Mouse (Mus musculus) forebrain, embryonic 13.5 days (tissue): ENCODE measurements around the gene Col25a1. TPM values are rescaled to one million over a fixed set of nuclear protein-coding genes. Genes with fewer than 3 reads are reported as not detected.

Experiments used
- ATAC-seq: fragments of 200-750 bp; cut with Nextera tagmentation; 2 replicates; pipeline ENCODE4 v1.8.0; 2017
- H3K27ac ChIP-seq: fragments of 300-500 bp; sonication (generic); 2 replicates; pipeline ENCODE4 v1.5.1; 2015; ENCODE audit warnings: inconsistent platforms, mild to moderate bottlenecking, moderate library complexity
- H3K27me3 ChIP-seq: fragments of 300-500 bp; sonication (generic); 2 replicates; pipeline ENCODE4 v1.6.1; 2015; ENCODE audit warnings: mild to moderate bottlenecking, inconsistent platforms
- H3K36me3 ChIP-seq: fragments of 300-500 bp; sonication (generic); 2 replicates; pipeline ENCODE4 v1.6.1; 2015; ENCODE audit warnings: mild to moderate bottlenecking, inconsistent platforms; ENCODE audit not compliant: poor library complexity, severe bottlenecking
- H3K4me1 ChIP-seq: fragments of 300-500 bp; sonication (generic); 2 replicates; pipeline ENCODE4 v1.6.1; 2015; ENCODE audit warnings: inconsistent platforms
- H3K4me2 ChIP-seq: fragments of 300-500 bp; sonication (generic); 2 replicates; pipeline ENCODE4 v1.6.1; 2015; ENCODE audit warnings: inconsistent platforms, mild to moderate bottlenecking, moderate library complexity
- H3K4me3 ChIP-seq: fragments of 300-500 bp; sonication (generic); 2 replicates; pipeline ENCODE4 v1.5.1; 2015; ENCODE audit warnings: mild to moderate bottlenecking, inconsistent platforms
- H3K9ac ChIP-seq: fragments of 300-500 bp; sonication (generic); 2 replicates; pipeline ENCODE4 v1.6.1; 2015; ENCODE audit warnings: mild to moderate bottlenecking, inconsistent platforms
- H3K9me3 ChIP-seq: fragments of 300-500 bp; sonication (generic); replicated peaks from 2 replicates; pipeline ENCODE4 v1.6.1; 2016; ENCODE audit warnings: inconsistent platforms
- WGBS: fragments of 180-500 bp; shearing (Covaris S2); methylation state at CpG from one replicate; pipeline ENCODE4 v1.1.7; 2015; 5-methylcytosine and 5-hydroxymethylcytosine counted together
- polyA plus RNA-seq: library from polyadenylated mRNA; unstranded; fragments of >200 nt; fragmentation: Nextera tagmentation; extraction: Ambion mirVana; gene quantifications from 2 replicates; pipeline ENCODE4 v1.2.1, GENCODE M21; 2015

Gene Col25a1
- 2.2 and 2.8 TPM in 2 replicates for polyA plus RNA-seq

DNA sequence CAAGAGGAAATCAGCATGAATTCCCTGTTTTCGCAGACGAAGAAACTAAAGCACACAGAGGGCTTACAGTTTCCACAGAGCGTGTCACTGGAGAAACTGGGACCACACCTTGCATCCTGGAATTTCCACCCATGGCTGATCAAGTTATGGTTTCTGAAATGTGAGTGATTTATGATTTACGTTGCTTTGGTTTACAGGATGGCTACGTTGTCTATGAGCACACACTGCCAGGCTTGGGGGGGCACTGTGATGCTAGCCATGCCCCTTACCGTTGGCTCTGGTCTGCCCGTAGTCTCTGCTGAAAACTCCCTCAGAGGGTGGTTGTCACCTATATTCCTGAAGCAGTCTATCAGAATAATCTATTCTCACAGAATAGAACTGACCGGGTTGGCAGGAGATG is at the start of gene Col25a1:
Gene Col25a1 (plus strand): TSS at position 301 of the 400 bp plus-strand sequence.
- Histone ChIP-seq H3K27ac (no peak within 1 kb of the TSS), H3K4me1 (no peaks in the 10 kb centered on the region), H3K27me3 (no peaks in the 10 kb centered on the region), H3K4me2 (no peak within 1 kb of the TSS), H3K4me3 (no peak within 1 kb of the TSS), H3K9ac (no peak within 1 kb of the TSS), H3K36me3 (no peaks in the 10 kb centered on the region), H3K9me3 (no peaks in the 10 kb centered on the region)
- no peak for ATAC-seq
- 92% methylated on average over 8 of the region's 8 CpGs for WGBS

DNA sequence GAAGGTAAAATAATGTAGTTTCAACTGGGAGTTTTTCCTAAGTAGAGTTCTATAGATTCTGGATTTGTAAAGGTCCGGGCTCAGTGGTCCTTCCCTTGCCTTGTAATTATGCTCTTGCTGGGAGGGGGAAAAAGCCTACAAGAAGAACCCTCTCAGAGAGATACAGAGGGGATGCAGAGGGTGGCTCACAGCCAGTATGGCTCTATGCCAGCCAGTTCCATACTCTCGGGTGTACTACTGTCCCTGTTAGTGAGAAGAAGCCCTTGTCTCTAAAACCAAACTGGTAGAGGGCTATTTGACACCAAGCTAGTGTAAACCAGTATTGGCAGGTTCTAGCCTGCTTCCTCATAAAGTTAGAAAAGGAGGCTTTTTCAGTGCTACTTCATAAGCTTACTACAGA is 48.0 kb upstream of the Col25a1 start:
- 55% methylated on average over 2 of the region's 2 CpGs for WGBS
- H3K9me3 ChIP-seq = no peaks in the 10 kb centered on the region
- no peak for ATAC-seq
- H3K36me3 ChIP-seq = no peaks in the 10 kb centered on the region
- no peak overlapping the region for H3K9ac ChIP-seq
- H3K4me3 ChIP-seq = no peak overlapping the region
- no peaks in the 10 kb centered on the region for H3K4me1 ChIP-seq
- no peaks in the 10 kb centered on the region for H3K27me3 ChIP-seq
- no peak overlapping the region for H3K4me2 ChIP-seq
- no peak overlapping the region for H3K27ac ChIP-seq

DNA sequence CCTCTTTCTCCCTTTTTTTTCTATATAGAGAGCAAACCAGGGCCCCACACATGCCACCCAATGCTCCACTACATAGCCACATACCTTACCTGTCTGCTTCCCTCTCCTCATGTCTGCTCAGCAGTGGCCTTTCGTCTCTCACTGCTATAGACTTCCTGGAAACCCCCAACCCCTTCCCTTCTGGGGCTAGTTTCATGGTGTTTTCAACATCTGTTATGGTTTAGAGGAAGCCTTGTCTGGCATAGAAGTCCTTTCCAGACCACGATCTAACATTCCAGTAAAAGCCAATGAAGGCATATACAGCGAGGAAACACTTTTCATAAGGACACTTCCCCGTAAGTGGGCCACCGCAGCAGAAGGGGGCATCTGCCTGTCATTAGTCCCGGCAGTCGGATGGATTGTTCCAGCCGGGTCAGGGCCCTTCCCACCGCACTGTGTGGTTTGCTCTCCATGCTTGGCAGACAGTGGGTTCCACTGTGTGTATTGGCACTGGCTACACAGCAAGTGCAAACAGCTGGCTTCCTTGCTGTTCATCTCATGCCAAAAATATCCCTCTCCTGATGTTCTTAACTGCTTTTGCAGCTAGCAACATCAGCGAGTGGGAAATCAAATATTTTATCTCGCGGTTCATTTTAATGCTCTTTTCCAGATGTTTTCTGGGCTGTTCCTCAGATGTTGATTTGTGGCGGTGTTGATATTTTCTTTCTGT is 44.8 kb upstream of the Col25a1 start:
- Histone ChIP-seq H3K27ac (no peak overlapping the region), H3K4me2 (no peak overlapping the region), H3K9me3 (no peaks in the 10 kb centered on the region), H3K9ac (no peak overlapping the region), H3K4me3 (no peak overlapping the region), H3K36me3 (no peaks in the 10 kb centered on the region), H3K27me3 (no peaks in the 10 kb centered on the region), H3K4me1 (0 out of 2 replicates have a peak, but pooled peaks cover 5% of the 10 kb centered on the region)
- no peak for ATAC-seq
- WGBS = 87% methylated on average over 13 of the region's 13 CpGs

DNA sequence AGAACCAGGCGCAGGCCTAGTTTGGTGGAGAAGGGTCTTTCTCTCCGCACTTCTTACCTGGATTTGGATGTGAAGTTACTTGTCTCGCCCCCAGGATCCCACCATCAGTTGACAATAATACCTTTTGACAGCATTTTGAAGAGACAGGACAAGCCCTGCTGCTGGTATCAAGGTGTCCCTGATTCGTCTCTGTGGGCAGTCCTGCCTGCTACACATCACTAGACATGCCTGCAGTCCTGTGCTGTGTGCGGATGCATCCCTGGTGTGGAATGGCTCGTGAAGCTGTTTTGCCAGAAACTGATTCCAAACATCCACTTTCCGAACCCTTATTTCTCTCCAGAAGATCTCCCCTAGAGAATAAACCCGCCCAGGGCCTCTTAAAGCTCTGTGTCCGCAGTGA is 43.8 kb upstream of the Col25a1 start:
- H3K9ac ChIP-seq = no peak overlapping the region
- H3K4me2 ChIP-seq = no peak overlapping the region
- H3K27ac ChIP-seq = no peak overlapping the region
- ATAC-seq = no peak
- 0 out of 2 replicates have a peak, but pooled peaks cover 5% of the 10 kb centered on the region for H3K4me1 ChIP-seq
- no peak overlapping the region for H3K4me3 ChIP-seq
- WGBS = 84% methylated on average over 9 of the region's 9 CpGs
- no peaks in the 10 kb centered on the region for H3K9me3 ChIP-seq
- H3K36me3 ChIP-seq = no peaks in the 10 kb centered on the region
- H3K27me3 ChIP-seq = no peaks in the 10 kb centered on the region

DNA sequence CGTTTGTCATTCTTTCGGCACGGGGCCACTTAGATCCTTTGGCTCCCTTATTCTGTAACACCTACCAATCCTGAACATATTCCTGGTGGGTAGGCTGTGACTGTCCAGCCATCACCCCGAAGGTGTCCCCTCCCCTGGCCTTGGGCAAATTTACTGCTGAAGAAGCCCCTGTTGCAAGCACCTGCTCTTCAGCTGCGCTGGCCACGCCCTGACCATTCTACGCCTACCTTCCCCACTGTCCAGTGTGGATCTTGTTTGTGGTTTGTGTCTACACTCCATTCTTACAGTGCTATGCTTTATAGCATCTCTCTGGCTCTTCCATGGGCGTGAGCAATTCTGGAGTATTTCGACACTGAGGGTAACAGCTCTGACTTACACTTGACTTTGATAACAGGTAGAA is 42.6 kb upstream of the Col25a1 start:
- Histone ChIP-seq H3K9ac (no peak overlapping the region), H3K4me1 (0 out of 2 replicates have a peak, but pooled peaks cover 5% of the 10 kb centered on the region), H3K27ac (no peak overlapping the region), H3K4me2 (no peak overlapping the region), H3K9me3 (no peaks in the 10 kb centered on the region), H3K4me3 (no peak overlapping the region), H3K27me3 (no peaks in the 10 kb centered on the region), H3K36me3 (no peaks in the 10 kb centered on the region)
- ATAC-seq = no peak
- WGBS = 93% methylated on average over 9 of the region's 9 CpGs

DNA sequence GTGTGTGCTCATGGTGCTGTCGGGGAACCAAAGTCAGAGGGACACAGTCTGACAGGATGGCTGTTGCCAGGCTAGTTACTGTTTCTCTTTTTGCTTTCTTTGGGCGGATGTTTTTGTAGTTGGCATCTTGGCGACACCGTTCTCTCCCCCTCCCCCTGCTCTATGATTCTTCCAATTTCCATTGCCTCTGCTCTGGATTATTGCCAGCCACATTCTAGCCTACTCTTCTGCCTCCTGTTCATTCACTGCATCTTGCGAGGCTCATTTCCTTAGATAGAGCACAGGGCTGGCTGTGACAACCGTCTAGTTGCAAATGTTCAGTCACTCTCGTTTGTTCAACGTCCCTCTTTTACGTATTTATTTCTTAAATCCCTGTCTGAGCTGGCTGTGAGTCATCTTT is 40.8 kb upstream of the Col25a1 start:
- Histone ChIP-seq H3K36me3 (no peaks in the 10 kb centered on the region), H3K4me3 (no peak overlapping the region), H3K9me3 (no peaks in the 10 kb centered on the region), H3K27ac (no peak overlapping the region), H3K27me3 (no peaks in the 10 kb centered on the region), H3K4me1 (0 out of 2 replicates have a peak, but pooled peaks cover 5% of the 10 kb centered on the region), H3K9ac (no peak overlapping the region), H3K4me2 (no peak overlapping the region)
- WGBS = 70% methylated on average over 9 of the region's 9 CpGs
- peak; percentile 46; the same call in 1 of the 2 replicates for ATAC-seq

DNA sequence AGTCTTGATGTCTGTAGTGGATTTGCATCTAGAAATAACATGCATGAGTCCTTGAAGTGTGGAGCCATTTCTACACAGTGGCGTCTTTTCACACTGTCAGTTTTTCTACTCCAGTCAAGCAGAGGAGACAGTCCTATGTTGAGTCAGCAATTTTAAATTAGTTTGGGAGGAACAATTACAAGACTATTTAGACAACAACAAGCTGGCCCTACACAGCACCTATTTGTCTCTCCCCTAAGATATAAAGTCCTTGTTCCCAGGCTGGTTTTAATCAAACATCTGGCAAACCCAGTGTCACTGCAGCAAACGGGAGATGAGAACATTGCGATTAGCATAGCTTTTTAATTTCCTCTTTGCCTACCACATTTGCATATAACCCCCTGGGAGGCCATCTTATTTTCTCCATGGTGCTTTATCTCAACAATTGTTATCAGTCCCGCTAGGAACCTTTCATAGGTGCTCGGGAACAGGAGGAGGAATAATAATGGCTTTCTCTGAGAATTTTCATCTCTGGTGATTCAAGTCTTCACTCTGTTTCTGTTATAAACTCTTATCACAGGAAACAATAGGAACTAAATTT is 37.1 kb upstream of the Col25a1 start:
- H3K4me3 ChIP-seq = no peak overlapping the region
- ATAC-seq = no peak
- no peak overlapping the region for H3K9ac ChIP-seq
- H3K27me3 ChIP-seq = no peaks in the 10 kb centered on the region
- no peaks in the 10 kb centered on the region for H3K9me3 ChIP-seq
- 0 out of 2 replicates have a peak, but pooled peaks cover 5% of the 10 kb centered on the region for H3K4me1 ChIP-seq
- H3K4me2 ChIP-seq = no peak overlapping the region
- H3K27ac ChIP-seq = no peak overlapping the region
- no peaks in the 10 kb centered on the region for H3K36me3 ChIP-seq
- 55% methylated on average over 5 of the region's 5 CpGs for WGBS

DNA sequence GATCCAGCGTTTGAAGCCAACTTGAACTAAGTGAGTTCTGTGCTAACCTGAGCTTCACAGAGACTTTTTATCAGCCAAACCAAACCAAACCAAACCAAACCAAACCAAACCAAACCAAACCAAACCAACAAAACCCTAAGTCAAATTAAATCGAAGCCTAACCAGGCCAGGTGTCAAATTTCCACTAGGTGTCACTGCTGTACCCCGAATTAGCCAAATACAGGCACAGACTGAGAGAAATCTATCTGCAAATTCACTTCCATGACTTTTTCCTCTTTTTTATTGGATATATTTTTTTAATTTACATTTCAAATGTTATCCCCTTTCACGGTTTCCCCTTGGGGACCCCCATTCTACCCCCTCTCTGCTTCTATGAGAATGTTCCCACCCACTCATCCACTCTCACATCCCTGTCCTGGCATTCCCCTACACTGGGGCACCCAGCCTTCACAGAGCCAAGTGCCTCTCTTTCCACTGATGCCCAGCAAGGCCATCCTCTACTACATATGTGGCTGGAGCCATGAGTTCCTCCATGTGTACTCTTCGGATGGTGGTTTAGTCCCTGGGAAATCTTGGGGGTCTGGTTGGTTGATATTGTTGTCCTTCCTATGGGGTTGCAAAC is 36.0 kb upstream of the Col25a1 start:
- H3K36me3 ChIP-seq = no peaks in the 10 kb centered on the region
- H3K27ac ChIP-seq = no peak overlapping the region
- no peak overlapping the region for H3K9ac ChIP-seq
- H3K27me3 ChIP-seq = no peaks in the 10 kb centered on the region
- H3K4me1 ChIP-seq = 0 out of 2 replicates have a peak, but pooled peaks cover 5% of the 10 kb centered on the region
- peak; percentile 73 for ATAC-seq
- no peak overlapping the region for H3K4me3 ChIP-seq
- no peaks in the 10 kb centered on the region for H3K9me3 ChIP-seq
- 49% methylated on average over 5 of the region's 5 CpGs for WGBS
- H3K4me2 ChIP-seq = no peak overlapping the region

DNA sequence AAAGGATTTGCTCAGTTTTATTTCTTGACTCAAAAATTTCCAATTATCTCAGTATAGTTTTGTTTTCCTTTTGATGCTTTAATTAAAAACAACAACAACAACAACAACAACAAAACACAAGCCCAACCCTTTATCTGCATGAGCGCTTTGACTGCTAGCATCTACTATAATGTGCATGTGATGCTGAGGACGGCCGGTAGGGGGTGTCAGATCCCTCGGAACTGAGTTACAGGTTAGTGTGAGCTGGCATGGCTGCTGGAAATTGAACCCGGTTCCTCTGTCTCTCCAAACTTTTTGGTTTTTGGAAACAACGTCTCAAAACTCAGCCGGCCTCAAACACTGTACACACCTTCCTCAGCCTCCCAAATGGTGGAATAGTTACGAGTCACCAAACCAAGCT is 27.8 kb upstream of the Col25a1 start:
- H3K4me3 ChIP-seq = no peak overlapping the region
- H3K27ac ChIP-seq = no peak overlapping the region
- 72% methylated on average over 8 of the region's 8 CpGs for WGBS
- no peaks in the 10 kb centered on the region for H3K9me3 ChIP-seq
- ATAC-seq = no peak
- H3K4me1 ChIP-seq = no peaks in the 10 kb centered on the region
- no peaks in the 10 kb centered on the region for H3K27me3 ChIP-seq
- H3K36me3 ChIP-seq = no peaks in the 10 kb centered on the region
- no peak overlapping the region for H3K9ac ChIP-seq
- H3K4me2 ChIP-seq = no peak overlapping the region

DNA sequence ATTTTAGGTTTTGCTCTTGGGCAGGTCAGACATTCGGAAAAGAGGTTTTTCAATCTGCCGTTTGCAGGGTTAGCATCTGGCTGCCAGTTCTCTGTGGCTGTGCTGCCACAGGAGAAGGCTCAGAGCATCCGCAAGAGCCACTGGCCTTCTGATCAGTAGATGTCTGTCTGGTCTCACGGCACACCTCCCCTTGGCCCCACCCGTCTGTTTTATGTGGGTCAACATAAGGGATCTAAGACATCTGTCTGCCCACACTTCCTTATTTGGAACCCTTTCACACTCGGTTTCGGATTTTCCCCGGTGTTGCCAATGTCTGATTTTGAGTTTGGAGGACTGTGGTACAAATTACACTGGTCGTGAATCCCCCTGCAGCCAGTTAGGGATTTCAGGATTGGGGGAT is 26.8 kb upstream of the Col25a1 start:
- no peaks in the 10 kb centered on the region for H3K4me1 ChIP-seq
- H3K36me3 ChIP-seq = no peaks in the 10 kb centered on the region
- no peak overlapping the region for H3K9ac ChIP-seq
- H3K27ac ChIP-seq = no peak overlapping the region
- H3K9me3 ChIP-seq = no peaks in the 10 kb centered on the region
- no peak for ATAC-seq
- H3K4me3 ChIP-seq = no peak overlapping the region
- 85% methylated on average over 9 of the region's 9 CpGs for WGBS
- H3K4me2 ChIP-seq = no peak overlapping the region
- no peaks in the 10 kb centered on the region for H3K27me3 ChIP-seq

DNA sequence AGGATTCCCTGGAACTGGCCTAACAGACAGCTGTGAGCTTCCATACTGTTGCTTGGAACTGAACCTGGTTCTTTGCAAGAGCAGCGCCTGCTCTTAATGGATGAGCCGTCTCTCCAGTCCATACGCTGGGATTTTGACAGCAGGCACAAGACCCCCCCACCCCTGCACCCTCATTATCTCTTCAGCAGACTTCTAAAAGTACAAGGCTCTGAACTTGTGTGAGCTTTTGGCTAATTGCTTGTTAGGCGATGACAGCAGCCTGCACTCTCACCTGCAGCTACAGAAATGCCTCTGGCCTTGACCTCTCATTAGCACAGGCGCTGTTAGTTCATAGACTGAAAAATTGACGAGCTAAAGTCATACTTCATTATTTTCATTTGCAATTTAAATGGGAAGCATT is 14.4 kb upstream of the Col25a1 start:
- Histone ChIP-seq H3K27me3 (no peaks in the 10 kb centered on the region), H3K9ac (no peak overlapping the region), H3K9me3 (no peaks in the 10 kb centered on the region), H3K4me3 (no peak overlapping the region), H3K4me1 (no peaks in the 10 kb centered on the region), H3K27ac (no peak overlapping the region), H3K4me2 (no peak overlapping the region), H3K36me3 (no peaks in the 10 kb centered on the region)
- ATAC-seq = no peak
- WGBS = 59% methylated on average over 6 of the region's 6 CpGs

DNA sequence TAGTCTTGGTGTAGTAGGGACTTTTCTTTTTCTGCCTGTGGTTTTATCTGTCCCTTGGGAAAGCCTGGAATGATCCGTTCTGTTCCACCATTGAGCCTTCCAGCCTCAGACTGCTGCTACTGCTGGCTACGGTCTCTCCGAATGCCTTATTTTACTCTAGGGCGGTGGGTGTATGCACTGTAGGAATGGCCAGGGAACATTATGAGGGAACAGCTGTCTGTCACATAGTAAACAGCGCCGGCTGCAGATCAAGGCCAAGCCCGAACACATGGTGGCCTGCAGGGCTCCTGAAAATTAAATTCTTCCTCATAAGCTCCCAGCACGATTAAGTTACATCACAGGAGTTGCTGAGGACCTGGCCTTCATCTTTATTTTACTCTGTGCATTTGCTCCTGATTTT is 3.5 kb upstream of the Col25a1 start:
- no peaks in the 10 kb centered on the region for H3K4me1 ChIP-seq
- H3K27ac ChIP-seq = no peak overlapping the region
- no peaks in the 10 kb centered on the region for H3K27me3 ChIP-seq
- no peak for ATAC-seq
- H3K9ac ChIP-seq = no peak overlapping the region
- no peaks in the 10 kb centered on the region for H3K9me3 ChIP-seq
- H3K36me3 ChIP-seq = no peaks in the 10 kb centered on the region
- H3K4me2 ChIP-seq = no peak overlapping the region
- 81% methylated on average over 8 of the region's 8 CpGs for WGBS
- H3K4me3 ChIP-seq = no peak overlapping the region
